Mouse (Mus musculus) layer of hippocampus, postnatal 14 days (tissue): ENCODE measurements around the gene Cbarp. TPM values are rescaled to one million over a fixed set of nuclear protein-coding genes. Genes with fewer than 3 reads are reported as not detected.

Experiments
- DNase-seq, 2 experiments: peaks; one replicate each; pipeline ENCODE4 v3.0.0; 2021 to 2022; ENCODE audit warnings: low spot score in 2 of 2, mixed read lengths in 1 of 2
- long read RNA-seq, 2 experiments: library from polyadenylated mRNA; stranded (forward); transcript quantifications; one replicate each; pipeline ENCODE4 v2.0.0; 2021
- total RNA-seq, 2 experiments: library from RNA; stranded (reverse); gene quantifications; 2 replicates each; pipeline ENCODE4 v1.2.3; 2021

Cbarp gene
- total RNA-seq: 100 to 1,000 TPM; 401 to 436 TPM
- long read RNA-seq, experiment 1, transcript Cbarp-201 (10 exons, 3,121 nt): minor isoform, 12 of 218 reads
- long read RNA-seq, experiment 1, transcript Cbarp-212 (11 exons, 3,175 nt): major isoform, 59 of 218 reads
- long read RNA-seq, experiment 1, partial matches to known transcripts: 37 of 218 reads
- long read RNA-seq, experiment 1, other reads (novel, unspliced or antisense): 109 of 218 reads
- long read RNA-seq, experiment 2, transcript Cbarp-212 (11 exons, 3,175 nt): major isoform, 76 of 292 reads
- long read RNA-seq, experiment 2, transcript Cbarp-201 (10 exons, 3,121 nt): minor isoform, 17 of 292 reads
- long read RNA-seq, experiment 2, partial matches to known transcripts: 43 of 292 reads
- long read RNA-seq, experiment 2, other reads (novel, unspliced or antisense): 155 of 292 reads

DNA sequence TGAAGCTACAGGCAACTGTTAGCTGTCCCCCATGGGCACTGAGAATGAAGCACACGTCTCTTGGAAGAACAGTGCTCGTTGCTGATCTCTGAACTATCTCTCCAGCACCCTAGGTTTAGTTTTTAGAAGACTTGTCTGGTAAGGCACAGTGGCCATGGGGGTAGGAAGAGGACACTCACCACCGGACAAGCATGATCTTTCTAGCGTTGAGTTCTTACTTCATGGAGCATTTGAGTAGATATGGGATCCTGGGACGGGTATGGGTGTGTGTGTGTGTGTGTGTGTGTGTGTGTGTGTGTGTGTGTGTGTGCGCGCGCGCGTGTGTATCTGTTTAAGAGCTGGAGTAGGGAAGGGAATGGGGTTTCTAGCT, at the start of gene Cbarp:
Gene Cbarp (minus strand): TSS at position 170 of the 370 bp plus-strand sequence.
- no peak for DNase-seq

DNA sequence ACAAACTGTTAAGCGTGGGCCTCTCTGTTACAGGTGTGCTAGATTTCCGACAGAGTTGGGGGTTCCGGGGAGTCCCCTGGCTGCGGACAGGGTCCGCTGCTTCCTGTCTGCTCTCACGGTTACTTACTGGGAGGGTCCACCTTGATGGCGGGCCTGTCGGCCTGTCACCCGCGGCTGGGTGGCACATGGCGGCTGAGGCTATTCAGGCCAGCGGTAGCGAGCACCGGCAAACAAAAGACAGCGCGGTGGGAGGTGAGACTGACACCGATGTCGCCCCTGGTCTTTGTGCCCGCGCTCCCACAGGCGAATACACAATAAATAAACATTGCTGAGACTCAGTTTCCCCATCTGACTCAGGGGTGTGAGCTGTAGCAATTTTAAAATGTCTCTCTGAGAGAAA, 49.4 kb upstream of the Cbarp start:
- DNase-seq: no peak

DNA sequence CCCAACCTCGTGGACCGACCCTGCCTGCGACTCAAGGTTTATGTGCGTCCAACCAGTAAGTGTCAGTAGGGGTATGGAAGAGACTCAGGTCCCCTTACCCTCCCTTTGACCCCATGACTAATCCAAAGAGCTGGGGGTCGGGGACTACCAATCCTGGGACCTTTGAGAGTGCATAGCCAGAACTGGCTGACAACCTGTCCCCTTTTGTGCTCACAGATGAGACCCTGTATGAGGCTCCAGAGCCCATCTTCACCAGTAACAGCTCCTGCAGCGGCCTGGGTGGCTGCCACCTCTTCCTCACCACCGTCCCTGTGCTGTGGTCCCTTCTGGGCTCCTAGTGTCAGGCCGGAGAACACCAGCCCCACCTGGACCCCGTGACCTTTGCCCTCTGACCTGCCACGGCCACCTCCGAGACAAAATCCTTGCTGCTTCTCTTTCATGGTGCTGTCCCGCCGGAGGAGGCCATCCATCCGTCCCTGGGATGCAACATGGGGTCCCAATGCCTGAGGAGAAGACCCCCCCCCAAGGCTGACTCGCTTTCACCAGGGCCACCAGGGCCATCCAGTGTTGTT, 47.9 kb upstream of the Cbarp start:
- no peak for DNase-seq

DNA sequence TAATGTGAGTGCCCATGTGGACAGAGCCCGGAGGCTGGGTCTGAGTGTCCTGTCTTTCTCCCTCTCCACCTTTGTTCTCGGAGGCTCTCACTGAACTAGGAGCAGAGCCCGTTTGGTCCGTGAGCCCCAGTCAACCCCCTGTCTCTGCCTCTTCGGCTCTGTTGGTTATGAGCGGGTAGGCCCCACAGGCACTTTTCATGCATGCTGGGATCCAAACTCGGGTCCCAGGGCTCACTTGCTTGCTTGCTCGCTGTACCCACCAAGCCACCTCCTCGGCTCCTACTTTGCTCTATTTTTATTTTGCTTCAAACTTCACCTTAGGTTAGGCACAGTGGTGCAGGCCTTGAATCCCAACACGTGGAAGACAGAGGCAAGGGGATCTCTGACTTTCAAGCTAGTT, 47.1 kb upstream of the Cbarp start:
- no peak for DNase-seq

DNA sequence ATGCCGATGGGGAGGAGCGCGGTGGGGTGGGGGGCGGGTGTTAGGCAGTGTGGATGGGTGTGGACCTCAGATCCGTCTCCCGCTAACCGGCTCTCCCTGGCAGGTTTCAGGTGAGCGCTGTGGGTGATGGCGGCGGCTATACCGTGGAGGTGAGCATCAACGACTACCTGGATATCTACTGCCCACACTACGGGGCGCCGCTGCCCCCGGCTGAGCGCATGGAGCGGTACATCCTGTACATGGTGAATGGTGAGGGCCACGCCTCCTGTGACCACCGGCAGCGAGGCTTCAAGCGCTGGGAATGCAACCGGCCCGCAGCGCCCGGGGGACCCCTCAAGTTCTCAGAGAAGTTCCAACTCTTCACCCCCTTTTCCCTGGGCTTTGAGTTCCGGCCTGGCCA, 46.0 kb upstream of the Cbarp start:
- DNase-seq: no peak

DNA sequence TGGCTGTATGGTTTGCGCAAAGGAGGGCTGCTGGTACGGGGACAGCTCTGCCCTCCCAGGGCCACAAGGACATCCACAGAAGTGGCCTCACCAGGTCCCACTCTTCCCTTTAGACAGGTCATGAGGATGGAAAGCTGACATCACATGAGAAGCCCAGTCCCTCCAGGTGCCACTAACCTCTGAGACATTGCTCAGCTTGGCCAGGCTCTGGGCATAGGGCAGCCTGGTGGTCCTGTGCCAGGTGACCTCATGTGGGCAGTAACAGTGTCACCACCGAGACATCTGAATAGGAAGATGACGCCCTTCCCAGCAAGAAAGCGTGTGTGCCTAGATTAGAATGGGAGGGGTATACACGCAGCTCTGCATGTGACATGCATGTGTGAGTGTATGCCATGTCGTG, 41.9 kb upstream of the Cbarp start:
- no peak for DNase-seq

DNA sequence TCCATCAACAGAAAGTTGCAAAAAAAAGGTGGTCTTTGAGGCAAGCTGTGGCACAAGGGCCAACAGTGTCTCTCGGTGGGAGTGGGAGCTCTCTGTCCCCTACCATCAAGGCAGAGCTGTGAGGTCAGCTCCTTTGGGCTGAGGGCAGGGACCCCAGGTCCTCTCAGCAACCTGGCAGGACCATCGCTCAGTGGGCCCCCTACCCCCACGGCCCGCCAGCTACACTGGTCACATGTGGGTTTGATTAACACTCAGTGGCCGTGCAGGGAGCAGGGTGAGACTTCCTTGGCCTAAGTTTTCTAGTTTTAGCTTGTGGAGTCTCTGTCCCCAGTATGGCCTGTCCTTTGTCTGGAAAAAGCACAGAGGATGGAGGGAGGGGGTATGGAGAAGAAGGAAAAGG, 40.2 kb upstream of the Cbarp start:
- no peak for DNase-seq

DNA sequence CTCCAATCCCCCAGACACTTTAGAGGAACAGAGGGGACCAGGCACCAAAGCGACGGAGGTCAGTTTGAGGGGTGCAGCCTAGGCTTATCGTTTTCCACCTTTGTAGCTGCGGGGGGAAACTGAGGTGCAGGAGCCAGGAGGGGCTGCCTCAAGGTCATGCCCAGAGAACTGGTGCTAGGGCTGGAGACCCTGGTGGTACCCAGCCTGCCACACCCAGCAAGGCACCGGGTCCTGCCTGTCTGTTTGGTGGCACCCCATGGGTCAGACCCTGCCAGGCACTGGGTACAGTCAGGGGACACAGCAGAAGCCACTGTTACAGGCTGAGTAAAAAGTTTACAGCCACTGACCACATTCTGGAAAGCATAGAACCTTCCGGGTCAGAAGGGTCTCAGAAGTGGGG, 39.7 kb upstream of the Cbarp start:
- no peak for DNase-seq

DNA sequence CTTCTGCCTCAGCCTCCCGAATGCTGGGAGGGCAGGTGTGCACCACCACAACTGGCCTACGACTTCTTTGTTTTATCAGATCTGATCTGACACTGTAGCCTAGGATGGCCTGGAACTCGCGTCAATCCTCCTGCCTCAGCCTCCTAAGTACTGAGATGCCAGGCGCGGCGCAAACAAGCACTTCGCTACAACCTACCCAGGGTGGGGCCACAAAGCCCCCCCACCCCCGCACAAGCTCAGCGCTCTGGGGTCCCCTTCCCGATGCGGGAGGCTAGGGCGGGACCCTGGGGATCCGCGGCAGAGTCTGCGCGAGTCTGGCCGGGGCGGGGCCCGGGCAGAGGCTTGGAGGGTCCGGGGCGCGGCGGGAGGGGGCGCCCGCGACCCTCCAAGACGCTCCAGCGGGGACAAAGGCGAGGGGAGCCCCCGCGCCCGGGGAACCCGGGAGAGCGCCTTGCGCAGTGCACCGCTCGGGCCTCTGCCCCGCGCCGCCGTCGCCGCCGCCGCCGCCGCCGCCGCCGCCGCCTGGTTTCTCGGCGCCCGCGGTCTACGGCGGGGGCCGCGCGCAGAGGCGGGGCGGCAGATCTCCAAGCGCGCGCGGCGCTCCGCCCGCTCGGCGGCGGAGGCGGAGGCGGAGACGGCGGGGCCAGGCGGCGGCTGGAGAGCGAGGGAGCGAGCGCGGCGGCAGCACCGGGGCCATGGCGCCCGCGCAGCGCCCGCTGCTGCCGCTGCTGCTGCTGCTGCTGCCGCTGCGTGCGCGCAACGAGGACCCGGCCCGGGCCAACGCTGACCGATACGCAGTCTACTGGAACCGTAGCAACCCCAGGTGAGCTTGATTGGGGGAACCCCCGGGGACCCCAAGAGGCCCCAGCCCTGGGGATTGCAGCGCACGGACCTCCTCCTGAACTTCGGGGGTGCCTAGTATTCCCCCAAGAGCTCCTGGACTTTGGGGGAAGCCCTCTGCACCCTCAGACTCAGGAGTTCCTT, 38.7 kb upstream of the Cbarp start, which contains the start of gene Efna2:
Gene Efna2 (plus strand): TSS at position 415 of the 984 bp plus-strand sequence.
- no peak for DNase-seq

DNA sequence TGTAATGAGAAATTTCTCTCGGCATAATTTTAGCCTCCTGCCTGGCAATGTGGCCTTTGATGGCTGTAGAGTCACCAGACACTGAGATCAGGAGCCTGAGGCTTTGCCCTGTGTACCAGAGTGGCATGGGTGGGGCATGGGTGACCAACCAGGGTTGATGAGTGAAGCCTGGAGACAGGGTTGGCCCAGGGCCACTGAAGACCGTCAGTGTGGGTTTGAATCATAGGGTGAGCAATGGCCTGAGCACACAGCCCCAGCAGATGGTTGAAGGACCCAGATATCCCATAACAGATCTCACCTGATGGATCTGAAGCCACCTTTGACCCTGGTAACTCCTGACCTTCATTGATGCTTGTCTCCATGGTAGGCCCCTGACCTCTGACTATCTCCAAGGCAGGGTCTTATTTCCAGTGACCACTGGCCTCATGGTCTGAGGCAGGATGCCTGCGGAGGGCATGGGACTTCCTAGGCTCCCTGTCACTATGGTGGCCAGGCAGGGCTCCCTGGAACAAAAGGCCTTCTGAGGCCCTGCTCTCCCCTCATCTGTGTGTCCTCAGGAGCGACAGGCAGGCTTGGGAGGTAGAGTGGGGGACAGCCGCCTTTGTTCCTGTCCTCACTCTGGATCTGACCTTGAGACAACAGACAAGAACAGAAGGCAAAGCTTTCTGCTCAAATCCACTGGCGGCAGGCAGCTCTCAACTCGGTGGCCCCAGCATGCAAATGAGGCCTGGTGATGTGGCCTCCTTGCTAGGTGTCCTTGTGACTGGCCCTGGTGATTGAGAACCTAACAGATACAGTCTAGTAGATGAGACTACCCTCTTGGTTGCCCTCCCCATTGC, 37.0 kb upstream of the Cbarp start:
- DNase-seq: no peak

DNA sequence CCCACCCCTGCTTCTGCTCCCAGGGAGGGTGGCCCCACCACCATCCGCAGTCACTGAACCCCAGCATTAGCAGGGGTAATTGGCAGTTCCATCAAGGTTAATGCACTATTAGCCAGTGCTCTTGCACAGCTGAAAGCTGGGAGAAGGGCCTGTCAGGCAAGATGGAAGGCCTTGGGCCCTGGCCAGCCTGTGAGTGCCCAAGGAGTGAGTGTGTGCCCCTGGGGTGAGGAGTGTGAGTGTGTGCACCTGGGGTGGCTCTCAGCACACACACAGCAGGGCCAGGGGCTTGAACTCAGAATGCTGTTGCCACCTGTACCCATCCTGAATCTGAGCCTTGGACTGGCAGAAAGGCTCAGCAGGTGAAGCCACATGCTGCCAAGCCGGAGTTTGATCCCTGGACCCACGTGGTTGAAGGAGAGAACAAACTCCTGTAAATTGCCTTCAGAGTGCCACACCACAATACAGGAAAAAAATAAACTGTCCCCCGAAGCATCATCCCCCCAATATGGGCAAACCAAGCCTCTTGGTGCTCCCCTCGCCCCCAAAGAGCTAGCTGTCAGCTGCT, 35.7 kb upstream of the Cbarp start:
- DNase-seq: no peak

DNA sequence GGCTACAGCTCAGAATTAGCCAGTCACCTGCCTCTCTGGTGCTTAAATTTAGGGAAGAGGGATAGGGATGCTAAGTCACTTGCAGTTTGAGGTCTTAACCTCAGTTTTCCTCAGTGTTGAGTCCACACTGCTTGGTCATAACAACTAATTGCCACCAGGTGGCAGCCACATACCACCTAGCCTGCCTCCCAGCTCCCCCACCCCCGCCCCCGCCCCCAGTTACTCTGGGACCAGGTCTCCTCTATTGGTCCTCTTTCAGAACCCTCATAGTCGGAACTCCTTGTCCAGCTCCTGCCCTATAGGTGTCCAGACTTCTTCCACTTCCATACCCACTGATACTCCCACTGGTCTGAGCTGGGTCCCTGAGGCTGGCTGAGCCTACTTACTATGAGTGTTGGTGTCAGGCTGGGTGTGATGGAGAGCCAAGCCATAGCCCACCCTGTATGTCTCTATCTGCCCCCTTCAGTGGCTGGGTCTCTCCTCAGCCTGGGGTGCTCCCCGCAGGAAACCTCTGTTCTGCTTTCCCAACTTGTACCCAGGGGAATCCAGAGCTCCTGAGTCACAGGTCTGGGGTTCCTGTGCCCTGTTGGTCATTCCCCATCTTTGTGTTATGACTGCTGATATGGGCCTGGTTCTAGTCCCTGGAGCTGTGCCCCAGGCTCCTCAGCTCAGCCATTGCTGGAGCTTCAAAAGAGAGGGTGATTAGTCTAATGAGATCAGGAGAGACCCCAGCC, 35.1 kb upstream of the Cbarp start:
- no peak for DNase-seq

DNA sequence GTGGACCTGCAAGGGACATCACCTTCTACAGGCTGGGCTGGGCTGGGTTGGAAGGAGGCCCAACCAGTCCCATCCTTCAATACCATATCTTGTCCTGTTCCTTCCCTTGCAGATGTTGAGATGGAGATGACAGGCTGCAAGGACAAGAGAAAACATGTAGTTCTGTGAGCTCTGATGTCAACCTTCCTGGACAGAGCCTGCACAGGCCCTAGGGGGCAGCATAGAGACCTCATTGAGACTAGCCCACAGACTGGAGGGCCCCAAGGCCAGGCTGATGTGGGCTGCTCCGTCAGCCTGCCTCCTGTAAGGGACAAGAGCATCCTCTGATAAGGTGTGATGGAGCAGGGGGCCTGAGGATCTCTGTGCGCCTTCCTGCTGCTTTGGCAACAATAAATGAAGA, 34.1 kb upstream of the Cbarp start:
- DNase-seq: no peak

DNA sequence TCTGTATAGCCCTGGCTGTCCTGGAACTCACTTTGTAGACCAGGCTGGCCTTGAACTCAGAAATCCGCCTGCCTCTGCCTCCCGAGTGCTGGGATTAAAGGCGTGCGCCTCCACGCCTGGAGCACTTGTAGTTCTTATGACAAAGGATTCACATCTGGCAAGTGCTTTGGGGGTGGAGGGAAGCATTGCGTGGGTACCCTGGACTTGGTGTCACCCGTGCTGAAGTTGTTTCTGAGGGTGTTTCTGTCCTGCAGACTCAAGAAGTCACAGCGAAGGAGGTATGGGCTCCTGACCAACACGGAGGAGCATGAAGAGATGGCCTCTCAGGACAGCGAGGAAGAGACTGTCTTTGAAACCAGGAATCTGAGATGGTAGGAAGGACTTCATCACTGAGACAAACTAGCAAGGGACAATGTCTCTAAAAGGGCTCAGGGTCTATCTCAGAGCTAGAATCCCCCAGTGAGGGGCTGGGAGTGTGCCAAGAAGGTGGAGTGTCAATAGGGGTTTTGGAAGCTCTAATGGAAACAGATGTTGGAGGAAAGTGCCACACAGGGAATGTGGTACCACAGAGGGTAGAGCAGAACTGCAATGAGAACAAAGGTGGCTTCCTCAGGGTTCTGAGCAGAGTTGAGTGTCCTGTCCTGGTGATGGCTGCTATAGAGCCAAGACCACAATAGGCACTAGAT, 33.5 kb upstream of the Cbarp start:
- no peak for DNase-seq

DNA sequence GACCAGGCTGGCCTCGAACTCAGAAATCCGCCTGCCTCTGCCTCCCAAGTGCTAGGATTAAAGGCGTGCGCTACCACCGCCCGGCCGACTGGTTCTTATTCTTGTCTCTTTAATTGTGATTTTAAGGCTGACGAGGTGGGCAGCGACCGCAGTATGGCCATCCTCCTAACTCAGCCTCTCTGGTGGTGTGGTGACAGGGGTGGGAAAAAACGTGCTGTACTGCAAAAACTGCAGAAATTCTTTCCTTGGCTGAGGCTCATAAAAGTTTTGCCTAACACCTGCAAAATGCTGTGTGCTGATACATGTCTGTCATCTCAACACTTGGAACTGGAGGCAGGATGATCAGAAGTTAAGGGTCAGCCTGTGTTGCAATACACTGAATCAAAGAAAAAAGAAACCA, 32.7 kb upstream of the Cbarp start:
- DNase-seq: no peak

DNA sequence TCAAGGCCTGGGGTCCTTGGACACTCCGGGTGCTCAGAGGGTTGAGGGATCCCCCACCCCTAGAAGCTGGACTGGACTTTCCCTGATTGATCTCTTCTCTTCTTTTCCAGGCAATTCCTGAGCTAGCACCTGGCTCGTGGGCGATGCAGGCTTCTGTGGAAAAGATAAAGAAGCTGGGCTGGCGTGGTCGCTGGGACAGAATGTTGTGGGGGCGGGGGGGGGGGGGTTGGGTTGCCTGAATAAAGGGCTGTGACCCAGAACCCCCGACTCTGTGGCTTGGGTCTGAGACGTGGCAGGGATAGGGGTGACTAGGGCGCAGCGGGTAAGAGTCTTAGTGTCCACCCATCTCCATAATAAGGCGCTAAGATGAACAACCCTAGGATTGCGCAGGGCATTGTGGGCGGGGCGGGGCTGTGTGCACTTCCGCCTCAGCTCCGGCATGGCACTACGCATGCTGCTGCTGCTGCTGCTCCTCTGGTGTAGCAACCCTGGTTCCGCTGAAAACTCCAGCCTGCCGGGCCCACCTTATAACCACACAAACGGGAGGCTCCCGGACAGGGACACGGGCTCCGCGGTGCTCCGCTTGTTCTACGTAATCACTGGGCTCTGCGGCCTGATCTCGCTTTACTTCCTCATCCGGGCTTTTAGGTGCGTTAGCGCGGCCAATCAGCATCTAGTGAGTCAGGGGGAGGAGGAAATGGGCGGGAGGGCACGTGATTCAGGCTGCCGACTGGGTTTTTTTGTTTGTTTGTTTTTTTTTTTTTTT, 32.1 kb upstream of the Cbarp start, which contains the start of gene 1600002K03Rik:
Gene 1600002K03Rik (plus strand): TSS at position 418 of the 766 bp plus-strand sequence.
- peak; percentile 91 to 92 for DNase-seq

DNA sequence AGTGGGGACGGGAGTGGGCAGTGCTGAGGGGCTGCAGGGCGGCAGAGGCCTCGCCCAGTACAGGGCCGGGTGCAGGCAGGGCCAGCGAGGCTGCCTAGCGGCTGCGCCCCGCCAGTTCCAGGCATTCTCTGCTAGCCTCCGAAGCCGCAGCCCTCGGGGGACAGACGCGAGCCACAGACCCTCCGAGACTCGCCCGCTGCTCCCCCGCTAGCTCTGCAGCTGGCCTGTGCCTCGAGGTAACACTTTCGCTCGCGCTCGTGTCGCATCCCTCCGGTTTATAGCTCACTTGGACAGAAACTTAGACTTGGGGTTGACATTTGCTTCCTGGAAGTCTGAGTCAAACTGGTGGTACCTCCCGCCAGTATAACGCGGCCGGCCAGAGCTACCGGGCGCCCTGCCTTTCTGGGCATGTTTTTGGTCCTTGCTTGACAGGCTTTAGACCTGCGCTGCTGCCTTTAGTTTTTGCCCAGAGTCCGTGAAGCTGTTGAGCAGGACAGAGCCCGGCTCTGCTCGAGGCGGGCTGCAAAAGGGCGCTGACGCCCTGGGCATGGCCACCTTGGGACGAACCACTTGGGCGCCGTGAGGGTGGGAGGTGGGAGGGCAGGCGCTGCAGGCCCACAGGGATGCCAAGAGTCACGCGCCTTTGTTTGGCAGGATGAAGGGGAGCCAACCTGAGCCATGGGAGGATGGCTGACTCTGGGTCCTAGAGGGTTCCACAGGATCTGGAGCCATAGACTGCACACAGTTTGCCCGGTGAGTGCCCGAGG, 31.3 kb upstream of the Cbarp start:
- DNase-seq: no peak

DNA sequence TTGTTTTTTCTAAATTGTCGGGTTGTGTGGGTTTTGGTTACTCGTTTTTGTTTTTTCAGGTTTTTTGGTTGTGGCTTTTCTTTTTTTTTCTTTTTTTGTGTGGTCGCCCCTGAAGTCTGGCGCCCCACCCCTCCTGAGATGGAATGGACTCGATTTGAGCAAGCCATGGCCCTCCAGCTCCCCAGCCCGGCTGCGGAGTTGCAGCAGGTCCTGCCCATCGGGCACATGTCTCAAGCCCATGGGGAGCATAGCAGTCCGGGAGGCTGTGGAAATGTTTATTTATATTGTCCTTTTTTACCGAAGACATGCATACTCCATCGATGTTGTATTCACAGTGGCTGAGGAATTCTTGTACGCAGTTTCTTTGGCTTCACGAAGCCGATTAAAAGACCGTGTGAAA, 30.6 kb upstream of the Cbarp start:
- no peak for DNase-seq
